Mouse (Mus musculus) forebrain, embryonic 13.5 days (tissue): ENCODE measurements at regions not wholly inside any gene's neighbourhood (a gene's known extent, or its start where the extent isn't known, plus 50 kb on each side); places are given as distances from the start of the nearest gene placed in this dataset.

Experiments used
- ATAC-seq: fragments of 200-750 bp; cut with Nextera tagmentation; 2 replicates; pipeline ENCODE4 v1.8.0; 2017
- H3K27ac ChIP-seq: fragments of 300-500 bp; sonication (generic); 2 replicates; pipeline ENCODE4 v1.5.1; 2015; ENCODE audit warnings: inconsistent platforms, mild to moderate bottlenecking, moderate library complexity
- H3K27me3 ChIP-seq: fragments of 300-500 bp; sonication (generic); 2 replicates; pipeline ENCODE4 v1.6.1; 2015; ENCODE audit warnings: mild to moderate bottlenecking, inconsistent platforms
- H3K36me3 ChIP-seq: fragments of 300-500 bp; sonication (generic); 2 replicates; pipeline ENCODE4 v1.6.1; 2015; ENCODE audit warnings: mild to moderate bottlenecking, inconsistent platforms; ENCODE audit not compliant: poor library complexity, severe bottlenecking
- H3K4me1 ChIP-seq: fragments of 300-500 bp; sonication (generic); 2 replicates; pipeline ENCODE4 v1.6.1; 2015; ENCODE audit warnings: inconsistent platforms
- H3K4me2 ChIP-seq: fragments of 300-500 bp; sonication (generic); 2 replicates; pipeline ENCODE4 v1.6.1; 2015; ENCODE audit warnings: inconsistent platforms, mild to moderate bottlenecking, moderate library complexity
- H3K4me3 ChIP-seq: fragments of 300-500 bp; sonication (generic); 2 replicates; pipeline ENCODE4 v1.5.1; 2015; ENCODE audit warnings: mild to moderate bottlenecking, inconsistent platforms
- H3K9ac ChIP-seq: fragments of 300-500 bp; sonication (generic); 2 replicates; pipeline ENCODE4 v1.6.1; 2015; ENCODE audit warnings: mild to moderate bottlenecking, inconsistent platforms
- H3K9me3 ChIP-seq: fragments of 300-500 bp; sonication (generic); replicated peaks from 2 replicates; pipeline ENCODE4 v1.6.1; 2016; ENCODE audit warnings: inconsistent platforms
- WGBS: fragments of 180-500 bp; shearing (Covaris S2); methylation state at CpG from one replicate; pipeline ENCODE4 v1.1.7; 2015; 5-methylcytosine and 5-hydroxymethylcytosine counted together

DNA sequence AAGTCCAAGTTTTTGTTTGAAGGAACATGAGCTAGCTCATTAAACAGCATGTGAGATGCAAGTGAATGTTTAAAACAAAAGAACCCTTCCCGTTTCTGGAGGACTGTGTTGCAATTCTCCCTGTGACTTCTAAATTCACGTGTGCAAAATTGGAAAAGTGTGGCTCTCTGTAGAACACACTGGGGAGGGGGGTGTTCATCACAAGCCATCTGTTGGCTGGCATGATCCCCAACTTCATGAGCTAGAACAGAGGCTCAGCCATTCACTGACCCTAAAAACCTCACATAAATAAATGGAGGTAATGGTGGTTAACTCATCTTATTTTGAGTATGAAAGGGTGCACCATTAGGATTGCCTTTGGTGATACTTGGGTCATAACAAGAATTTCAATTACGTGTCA lies 69.3 kb upstream of the Phyhipl start:
- Histone ChIP-seq H3K27ac (no peak overlapping the region), H3K4me3 (no peak overlapping the region), H3K9ac (no peak overlapping the region), H3K36me3 (no peaks in the 10 kb centered on the region), H3K4me2 (no peak overlapping the region), H3K4me1 (no peaks in the 10 kb centered on the region), H3K9me3 (no peaks in the 10 kb centered on the region), H3K27me3 (no peaks in the 10 kb centered on the region)
- 82% methylated on average over 3 of the region's 3 CpGs for WGBS
- ATAC-seq = no peak

DNA sequence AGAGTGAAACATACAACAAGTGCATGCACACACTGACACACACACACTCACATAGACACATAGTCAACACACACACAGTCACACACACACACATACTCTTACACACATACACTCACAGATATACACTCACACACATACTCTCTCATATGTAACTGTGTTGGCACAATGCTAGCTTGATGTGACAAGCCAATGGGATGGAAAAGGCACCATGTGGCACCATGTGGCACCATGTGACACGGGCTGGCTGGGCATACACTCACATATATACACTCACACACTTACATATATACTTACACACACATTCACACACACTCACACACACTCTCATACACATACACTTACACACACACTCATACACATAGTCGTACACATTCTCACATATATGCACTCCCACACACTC lies 67.0 kb upstream of the Phyhipl start:
- ATAC-seq = no peak; the same call in 1 of the 2 replicates

DNA sequence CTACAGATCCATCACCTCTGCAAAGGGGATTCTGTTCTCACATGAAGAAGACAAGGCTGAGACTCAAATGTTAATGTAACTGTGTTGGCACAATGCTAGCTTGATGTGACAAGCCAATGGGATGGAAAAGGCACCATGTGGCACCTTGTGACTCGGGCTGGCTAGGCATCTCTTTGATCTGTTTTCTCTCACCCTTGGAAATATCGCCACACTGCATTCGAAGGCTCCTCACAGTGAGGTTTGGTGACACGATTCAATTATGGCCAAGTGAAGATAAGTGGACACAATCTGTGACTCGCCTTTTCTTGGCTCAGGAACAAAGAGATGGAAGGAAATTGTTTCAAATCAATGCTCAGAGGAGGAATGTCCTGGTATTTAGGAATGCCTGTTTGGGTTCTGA lies 66.6 kb upstream of the Phyhipl start:
- no peak overlapping the region for H3K4me3 ChIP-seq
- H3K36me3 ChIP-seq = no peaks in the 10 kb centered on the region
- H3K27me3 ChIP-seq = no peaks in the 10 kb centered on the region
- H3K4me2 ChIP-seq = no peak overlapping the region
- no peaks in the 10 kb centered on the region for H3K9me3 ChIP-seq
- no peak overlapping the region for H3K27ac ChIP-seq
- WGBS = 76% methylated on average over 5 of the region's 5 CpGs
- H3K9ac ChIP-seq = no peak overlapping the region
- no peak for ATAC-seq
- peaks cover 6% of the 10 kb centered on the region; the same call in 1 of the 2 replicates for H3K4me1 ChIP-seq

More for the DNA sequence above, 67.0 kb upstream of the Phyhipl start:
- Histone ChIP-seq H3K9me3 (no peaks in the 10 kb centered on the region), H3K27ac (no peak overlapping the region), H3K9ac (no peak overlapping the region), H3K4me3 (no peak overlapping the region), H3K36me3 (no peaks in the 10 kb centered on the region), H3K4me1 (peaks cover 3% of the 10 kb centered on the region; the same call in 1 of the 2 replicates), H3K4me2 (no peak overlapping the region), H3K27me3 (no peaks in the 10 kb centered on the region)
- WGBS = 87% methylated on average over 2 of the region's 2 CpGs

DNA sequence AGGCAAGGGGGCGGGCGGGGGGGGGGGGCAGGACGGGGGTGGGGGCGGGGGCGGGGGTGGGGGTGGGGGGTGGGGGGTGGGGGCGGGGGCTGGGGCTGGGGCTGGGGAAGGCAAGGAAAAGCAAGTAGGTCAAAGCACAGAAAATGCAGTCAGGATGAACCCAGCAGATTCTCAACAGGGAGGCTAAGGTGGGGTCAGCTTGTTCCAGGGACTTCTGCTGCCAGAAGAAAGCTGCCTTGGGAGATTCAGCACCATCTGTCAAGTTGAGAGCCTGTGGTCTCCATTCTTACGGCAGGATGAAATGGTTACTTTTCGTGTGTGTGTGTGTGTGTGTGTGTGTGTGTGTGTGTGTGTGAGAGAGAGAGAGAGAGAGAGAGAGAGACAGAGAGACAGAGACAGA lies 61.7 kb upstream of the Phyhipl start:
- no peaks in the 10 kb centered on the region for H3K36me3 ChIP-seq
- no peak overlapping the region for H3K27ac ChIP-seq
- no peaks in the 10 kb centered on the region for H3K27me3 ChIP-seq
- H3K9me3 ChIP-seq = no peaks in the 10 kb centered on the region
- WGBS = 30% methylated on average over 2 of the region's 8 CpGs
- peak overlapping the region; percentile 29; the same call in 1 of the 2 replicates for H3K4me2 ChIP-seq
- peaks cover 12% of the 10 kb centered on the region for H3K4me1 ChIP-seq
- no peak for ATAC-seq
- no peak overlapping the region for H3K4me3 ChIP-seq
- no peak overlapping the region for H3K9ac ChIP-seq

DNA sequence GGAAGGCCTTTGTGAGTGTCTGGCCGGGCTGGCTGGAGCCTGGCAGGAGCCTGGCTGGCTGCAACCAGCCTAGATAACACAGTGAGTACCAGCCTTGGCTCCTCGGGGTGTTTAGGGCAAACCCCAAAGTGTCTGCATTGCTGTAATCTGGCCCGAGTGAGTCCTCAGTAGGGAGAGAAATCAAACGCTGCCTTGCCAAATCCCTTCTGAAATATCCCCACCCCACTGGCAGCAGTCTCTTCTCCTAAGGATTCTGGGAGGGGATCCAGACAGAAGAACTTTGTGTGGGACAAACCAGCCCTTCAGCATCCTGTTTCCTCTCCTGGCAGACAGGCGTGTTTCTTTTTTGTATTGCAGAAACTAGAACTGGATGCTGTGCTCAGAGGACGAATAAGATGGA lies 61.3 kb upstream of the Phyhipl start:
- H3K9ac ChIP-seq = no peak overlapping the region
- WGBS = 6% methylated on average over 6 of the region's 6 CpGs
- no peaks in the 10 kb centered on the region for H3K9me3 ChIP-seq
- H3K4me1 ChIP-seq = peaks cover 12% of the 10 kb centered on the region
- H3K36me3 ChIP-seq = no peaks in the 10 kb centered on the region
- peak; percentile 88 for ATAC-seq
- peak overlapping the region; percentile 75 for H3K27ac ChIP-seq
- peak overlapping the region; percentile 13 for H3K4me2 ChIP-seq
- H3K27me3 ChIP-seq = no peaks in the 10 kb centered on the region
- H3K4me3 ChIP-seq = no peak overlapping the region

DNA sequence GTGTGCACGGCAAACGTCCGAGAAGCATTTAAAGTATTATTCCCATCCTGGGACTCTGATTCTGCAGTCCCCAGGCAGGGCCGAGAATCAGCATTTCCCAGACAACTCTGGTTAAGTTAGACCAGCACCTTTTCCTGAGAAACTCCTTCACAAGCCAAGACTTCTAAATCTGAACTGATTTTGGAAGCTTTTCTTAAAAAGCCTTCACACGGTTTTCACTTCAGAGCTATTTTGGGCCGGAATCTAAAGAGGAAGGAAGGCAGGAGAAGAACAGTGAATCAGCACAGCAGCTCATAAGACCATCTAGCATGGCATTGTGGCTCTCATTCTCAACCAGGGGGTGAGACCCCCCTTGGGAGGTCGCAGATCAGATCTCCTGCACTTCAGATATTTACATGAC lies 57.5 kb upstream of the Phyhipl start:
- Histone ChIP-seq H3K4me2 (no peak overlapping the region), H3K9ac (no peak overlapping the region), H3K27ac (no peak overlapping the region), H3K4me3 (no peak overlapping the region), H3K4me1 (peaks cover 16% of the 10 kb centered on the region), H3K36me3 (no peaks in the 10 kb centered on the region), H3K9me3 (no peaks in the 10 kb centered on the region), H3K27me3 (no peaks in the 10 kb centered on the region)
- no peak for ATAC-seq
- 92% methylated on average over 7 of the region's 7 CpGs for WGBS

DNA sequence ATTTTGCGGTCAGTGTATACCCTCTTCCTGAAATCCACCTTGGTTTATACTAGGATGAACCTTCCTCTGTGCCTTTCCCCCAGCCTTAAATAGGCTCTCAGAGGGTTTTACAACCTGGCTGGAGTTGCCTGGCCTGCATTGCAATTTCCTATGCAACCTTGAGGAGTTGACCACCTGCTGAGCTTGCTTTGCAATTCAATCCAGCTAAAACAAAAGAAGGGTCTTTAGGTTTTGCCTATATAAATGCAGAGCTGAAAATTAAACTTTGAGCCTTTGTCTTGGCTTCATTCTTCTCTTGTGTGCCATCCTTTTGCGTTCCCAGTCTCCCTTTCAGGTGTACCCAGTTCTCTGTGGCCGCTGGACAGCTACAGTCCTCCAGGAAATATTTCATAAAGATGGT lies 53.0 kb upstream of the Phyhipl start:
- H3K9me3 ChIP-seq = no peaks in the 10 kb centered on the region
- H3K36me3 ChIP-seq = no peaks in the 10 kb centered on the region
- ATAC-seq = no peak
- no peak overlapping the region for H3K4me2 ChIP-seq
- H3K27me3 ChIP-seq = no peaks in the 10 kb centered on the region
- WGBS = 50% methylated on average over 3 of the region's 3 CpGs
- H3K9ac ChIP-seq = no peak overlapping the region
- no peak overlapping the region for H3K27ac ChIP-seq
- H3K4me3 ChIP-seq = no peak overlapping the region
- 0 out of 2 replicates have a peak, but pooled peaks cover 3% of the 10 kb centered on the region for H3K4me1 ChIP-seq
